Mouse (Mus musculus) adrenal gland (tissue): ENCODE measurements around the gene Ntn1.

Experiments
- intact Hi-C: fragments of 180-260 bp; cut with DNase I; formaldehyde crosslinking; loops from one replicate; pipeline ENCODE4 v1.15.1; 2025

Gene Ntn1

DNA sequence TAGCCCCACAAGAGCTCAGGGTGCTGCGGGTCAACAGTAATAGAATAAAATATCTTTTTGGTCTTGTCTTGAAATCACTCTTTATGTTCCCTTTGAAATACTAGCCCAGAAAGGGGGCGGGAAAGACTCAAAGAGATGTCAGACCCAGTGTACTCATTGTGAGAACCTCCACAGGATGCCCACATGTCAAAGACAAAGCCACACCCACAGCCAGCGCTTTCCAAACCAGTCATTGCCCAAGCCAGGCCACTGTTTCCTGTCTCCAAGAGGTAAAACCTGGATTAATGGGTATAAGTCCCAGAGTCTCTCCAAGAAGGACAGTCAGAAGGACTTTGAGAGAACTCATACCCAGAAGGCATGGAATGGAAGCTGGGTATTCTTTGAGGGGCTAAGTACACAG is 60.3 kb downstream of the Ntn1 start:
- intact Hi-C loops = no loop called here

- intact Hi-C loops = no loop called here
Observed at GRCm38 (mm10) chr11:68339856-68340255, 60.8 kb downstream of the Ntn1 start.

GRCm38 (mm10) chr11:68339331-68339730 is 61.3 kb downstream of the Ntn1 start:
- intact Hi-C loops = no loop called here

GRCm38 (mm10) chr11:68331676-68332265 is 68.9 kb downstream of the Ntn1 start:
- intact Hi-C loops = no loop called here

GRCm38 (mm10) chr11:68331117-68331437 is 69.5 kb downstream of the Ntn1 start:
- intact Hi-C loops = no loop called here

GRCm38 (mm10) chr11:68330398-68331116 is 70.1 kb downstream of the Ntn1 start:
- intact Hi-C loops = no loop called here

GRCm38 (mm10) chr11:68324863-68325262 is 75.8 kb downstream of the Ntn1 start:
- intact Hi-C loops = no loop called here

- intact Hi-C loops = no loop called here
Observed at GRCm38 (mm10) chr11:68321417-68321816, 79.2 kb downstream of the Ntn1 start.

DNA sequence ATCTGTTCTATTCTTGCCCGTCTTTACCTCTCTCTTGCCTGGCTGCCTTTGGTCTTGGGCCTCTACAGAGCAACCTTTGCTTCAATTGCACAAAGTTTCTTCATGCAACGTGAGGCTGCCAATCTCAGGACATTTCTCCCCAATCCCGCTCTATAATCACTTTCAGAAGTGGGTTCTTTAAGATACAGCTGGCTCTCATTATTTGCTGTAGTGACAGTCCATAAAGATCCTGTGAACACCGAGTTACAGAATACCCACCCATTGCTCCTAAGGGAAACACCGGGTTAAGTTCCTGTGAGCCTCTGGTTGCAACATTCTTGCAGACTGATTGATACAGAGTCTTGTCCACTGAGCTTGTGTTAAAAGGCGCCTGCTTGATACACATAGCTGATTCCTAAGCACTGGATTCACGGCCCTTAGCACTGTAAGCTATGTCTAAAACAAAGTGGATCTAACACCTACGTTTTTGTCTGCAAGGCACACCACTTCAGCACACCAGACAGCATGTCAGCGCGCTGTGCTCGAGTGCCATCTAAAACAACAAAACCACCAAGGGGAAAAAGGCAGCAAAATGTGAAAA is 85.0 kb downstream of the Ntn1 start:
- intact Hi-C loops = no loop called here

DNA sequence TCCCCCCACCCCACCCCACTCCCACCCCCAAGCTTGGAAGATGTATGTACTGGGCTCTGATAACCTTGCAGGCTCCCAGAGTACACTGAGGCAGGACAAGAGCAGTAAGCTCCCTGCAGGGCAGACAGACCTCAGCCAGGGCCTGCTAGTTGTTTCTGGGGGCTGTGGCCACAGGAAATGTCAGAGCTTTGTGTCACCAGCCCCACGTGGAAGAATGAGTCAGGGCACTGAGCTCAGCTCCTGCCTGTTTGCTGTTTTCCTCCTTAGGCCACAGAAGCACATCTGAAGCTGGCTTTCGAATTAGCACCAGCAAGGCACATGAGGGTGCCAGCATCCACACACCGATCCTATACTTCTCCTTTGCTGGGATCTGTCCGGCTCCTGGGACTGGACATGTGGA is 86.8 kb downstream of the Ntn1 start:
- intact Hi-C loops = no loop called here

DNA sequence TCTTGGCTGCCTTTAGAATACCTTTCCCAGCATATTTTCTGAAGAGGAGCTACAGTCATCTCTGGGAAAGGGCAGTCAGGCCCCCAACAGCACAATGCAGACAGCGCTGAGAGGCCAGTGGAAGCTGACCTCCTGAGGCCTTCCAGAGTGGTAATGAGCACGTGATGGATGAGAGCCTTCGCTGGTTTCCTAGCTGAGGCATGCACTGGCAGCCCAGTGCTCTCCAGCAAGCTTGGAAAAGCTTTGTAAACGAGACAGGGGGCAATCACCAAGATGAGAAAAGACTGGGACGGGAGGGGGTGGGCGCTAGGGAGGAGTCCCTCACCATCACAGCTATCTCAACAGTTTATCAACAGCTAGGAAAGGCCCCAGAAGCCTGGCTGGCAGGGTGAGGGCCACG is 87.6 kb downstream of the Ntn1 start:
- intact Hi-C loops = no loop called here

GRCm38 (mm10) chr11:68308911-68309580 is 91.6 kb downstream of the Ntn1 start:
- intact Hi-C loops = no loop called here

GRCm38 (mm10) chr11:68305997-68306396 is 94.6 kb downstream of the Ntn1 start:
- intact Hi-C loops = no loop called here

DNA sequence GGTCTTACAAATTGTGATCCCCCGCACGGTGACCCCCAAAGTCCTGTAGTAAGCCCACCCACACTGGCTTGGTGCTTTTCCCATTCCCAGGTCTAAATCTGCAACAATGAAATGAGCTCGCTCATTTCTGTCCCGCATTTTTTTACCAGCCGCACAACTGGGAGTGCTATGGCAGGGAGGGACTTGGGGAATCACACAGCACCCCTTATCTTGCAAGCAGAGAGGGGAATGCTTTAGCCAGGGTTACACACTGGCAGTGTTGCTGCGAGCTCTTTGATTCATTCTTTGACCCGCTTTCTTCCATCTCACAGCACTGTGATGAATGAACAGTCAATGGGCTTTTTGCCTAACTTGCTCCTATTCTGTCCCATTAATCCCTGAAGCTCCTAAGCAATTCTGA is 98.3 kb downstream of the Ntn1 start:
- intact Hi-C loops = no loop called here

- intact Hi-C loops = no loop called here
Observed at GRCm38 (mm10) chr11:68301660-68302059, 99.0 kb downstream of the Ntn1 start.

DNA sequence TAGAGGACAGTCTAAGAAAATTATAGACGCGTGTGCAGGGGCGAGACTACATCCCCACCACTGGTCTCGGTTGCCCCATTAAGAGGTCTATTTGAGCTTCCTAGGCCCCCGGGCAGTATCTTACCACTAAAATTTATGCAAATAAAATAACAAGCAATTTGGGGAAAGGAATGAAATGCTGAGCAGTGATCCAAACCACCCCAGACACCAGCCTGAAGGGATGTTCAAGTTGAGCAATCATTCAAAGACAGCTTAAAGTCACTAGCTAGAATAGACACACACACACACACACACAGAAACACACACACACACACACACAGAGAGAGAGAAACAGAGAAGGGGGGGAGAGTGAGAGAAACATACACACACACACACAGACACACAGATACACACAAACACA is 105.1 kb downstream of the Ntn1 start:
- intact Hi-C loops = no loop called here

DNA sequence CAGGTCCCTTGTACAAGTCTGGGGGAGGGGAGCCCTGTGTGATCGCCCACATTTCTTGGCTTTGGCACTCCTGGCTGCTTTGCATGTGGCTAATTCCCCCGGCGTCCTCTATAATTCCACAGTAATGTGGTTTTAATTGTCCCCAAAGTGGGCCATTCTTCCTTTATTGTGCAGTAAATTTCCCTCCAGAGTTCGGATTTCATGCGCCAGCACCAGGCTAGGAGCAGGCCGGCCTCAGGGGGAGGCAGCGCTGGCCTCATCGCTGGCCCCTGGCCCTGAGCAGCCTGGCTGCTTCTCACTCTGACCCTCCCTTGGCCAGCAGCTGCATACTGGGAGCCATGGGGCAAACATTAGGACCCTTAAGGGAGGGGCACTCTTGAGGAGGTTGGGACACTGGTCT is 110.0 kb downstream of the Ntn1 start:
- intact Hi-C loops = loop anchor here (5.0 kb wide), 1 partner anchor 1668 kb away; no protein-coding TSS in a partner anchor

- intact Hi-C loops = no loop called here
Observed at GRCm38 (mm10) chr11:68287331-68287730, 113.3 kb downstream of the Ntn1 start.

DNA sequence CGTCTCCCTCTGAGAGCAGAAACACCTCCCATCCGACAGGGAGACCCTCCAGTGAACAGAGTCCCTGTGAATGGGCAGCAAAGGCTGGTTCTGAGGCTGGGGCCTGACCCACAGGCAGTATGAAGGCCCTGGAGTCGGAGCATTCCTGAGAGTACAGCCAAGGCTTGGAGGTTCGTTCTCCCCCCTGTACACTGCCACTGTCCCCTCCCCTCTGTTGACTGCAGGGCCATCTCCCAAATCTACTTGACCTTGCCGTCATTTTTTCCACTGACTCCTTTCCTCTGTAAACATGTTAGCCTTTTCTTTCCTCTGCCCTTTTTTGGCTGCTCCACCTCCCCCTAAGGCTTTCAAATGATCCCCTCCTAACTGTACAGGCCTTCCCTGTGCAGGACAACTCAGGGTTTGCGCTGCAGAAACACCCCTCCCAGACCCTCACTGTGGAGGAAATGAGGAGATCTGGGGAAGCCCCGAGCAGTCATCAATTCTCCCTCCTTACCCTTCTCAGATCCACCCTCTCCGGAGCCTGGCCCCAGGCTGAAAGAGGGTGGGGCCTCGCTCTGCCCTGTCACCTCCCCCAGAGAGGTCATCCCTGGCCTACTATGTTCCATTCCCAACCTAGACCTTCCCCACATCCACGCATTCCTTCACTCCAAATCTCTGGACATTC is 114.3 kb downstream of the Ntn1 start:
- intact Hi-C loops = no loop called here

GRCm38 (mm10) chr11:68285754-68286141 is 114.9 kb downstream of the Ntn1 start:
- intact Hi-C loops = no loop called here

DNA sequence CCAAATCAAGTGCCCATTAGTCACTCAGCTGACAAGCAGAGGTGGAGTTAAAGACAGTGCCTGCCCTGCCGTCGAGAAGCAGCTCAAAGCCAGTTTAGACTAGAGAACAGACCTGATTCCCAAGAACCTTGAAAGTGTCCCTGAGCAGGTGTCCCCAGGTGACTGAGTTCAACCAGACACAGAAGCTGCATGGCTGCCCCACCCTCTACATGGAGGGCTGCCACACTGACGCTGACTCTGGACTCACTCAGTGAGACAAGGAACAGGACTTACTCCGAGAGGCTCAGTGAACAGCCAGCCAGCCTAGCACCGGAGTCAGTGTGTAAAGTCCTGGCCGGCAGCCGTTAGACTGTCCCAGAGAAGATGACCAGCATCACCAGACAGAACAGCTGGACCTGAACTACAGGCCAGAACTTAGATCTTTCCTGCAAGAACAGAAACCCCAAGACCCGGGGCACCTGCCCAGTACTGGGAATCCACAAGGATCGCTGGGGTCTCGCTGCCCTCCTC is 120.6 kb downstream of the Ntn1 start:
- intact Hi-C loops = no loop called here

GRCm38 (mm10) chr11:68276945-68277344 is 123.7 kb downstream of the Ntn1 start:
- intact Hi-C loops = no loop called here
